In genomic region chr10:67636569-67636968, GRCm38 (mm10) we compare ENCODE assay signal across 8 mouse cellular contexts.
DNase-seq lines count a peak whose midpoint lies in the region; ATAC-seq and TF ChIP-seq lines count a peak whose summit lies in the region.

No protein-coding gene starts in this region.

- no peaks in the 10 kb centered on the region for H3K9me3 ChIP-seq in kidney, embryonic 15.5 days (replicated peaks)
- no peaks in the 10 kb centered on the region for H3K9me3 ChIP-seq in forebrain, embryonic 12.5 days
- no peaks in the 10 kb centered on the region for H3K9me3 ChIP-seq in intestine, embryonic 16.5 days (ENCODE audit: control insufficient read depth, low read length)

- no peak for DNase-seq in kidney, adult 11 months
- peak; percentile 68 for DNase-seq in lung, postnatal 36 days
- DNase-seq in spleen, adult 2 months (ENCODE audit: low read depth in 1 of 2, low spot score in 2 of 2), result peak; percentile 53 to 75
- no peak for DNase-seq in gastrocnemius, postnatal 4 days (ENCODE audit: low spot score in 2 of 2)
- no peak for DNase-seq in right cerebral cortex, postnatal 4 days

- H3K4me2 ChIP-seq in kidney, embryonic 15.5 days, result peak overlapping the region; percentile 60
- H3K4me2 ChIP-seq in forebrain, embryonic 12.5 days, result peak overlapping the region; percentile 43
- peak overlapping the region; percentile 27 for H3K4me2 ChIP-seq in intestine, embryonic 16.5 days (ENCODE audit: low read depth, low read length)

- no peaks in the 10 kb centered on the region for H3K36me3 ChIP-seq in kidney, embryonic 15.5 days
- H3K36me3 ChIP-seq in forebrain, embryonic 12.5 days (replicated peaks), result no peaks in the 10 kb centered on the region
- H3K36me3 ChIP-seq in intestine, embryonic 16.5 days (ENCODE audit: control insufficient read depth, insufficient read depth, low read length), result no peaks in the 10 kb centered on the region
- no peaks in the 10 kb centered on the region for H3K36me3 ChIP-seq in spleen, adult 2 months (ENCODE audit: control insufficient read depth, insufficient read depth, low read length)

- ATAC-seq in kidney, embryonic 15.5 days (replicated peaks; ENCODE audit: low FRiP score), result peak; percentile 67
- ATAC-seq in forebrain, embryonic 12.5 days (ENCODE audit: low FRiP score), result peak; percentile 69; the same call in 1 of the 2 replicates
- no peak for ATAC-seq in intestine, embryonic 16.5 days

- no peak overlapping the region for H3K9ac ChIP-seq in kidney, embryonic 15.5 days
- no peak overlapping the region for H3K9ac ChIP-seq in forebrain, embryonic 12.5 days
- H3K9ac ChIP-seq in intestine, embryonic 16.5 days (ENCODE audit: low read depth, low read length), result no peak overlapping the region

- 0 out of 2 replicates have a peak, but pooled peaks cover 3% of the 10 kb centered on the region for H3K27me3 ChIP-seq in kidney, embryonic 15.5 days
- H3K27me3 ChIP-seq in forebrain, embryonic 12.5 days, result 0 out of 2 replicates have a peak, but pooled peaks cover 3% of the 10 kb centered on the region
- H3K27me3 ChIP-seq in intestine, embryonic 16.5 days (replicated peaks; ENCODE audit: control insufficient read depth, insufficient read depth, low read length), result no peaks in the 10 kb centered on the region
- no peaks in the 10 kb centered on the region for H3K27me3 ChIP-seq in spleen, adult 2 months (ENCODE audit: control insufficient read depth, insufficient read depth, low read length)

- H3K4me1 ChIP-seq in kidney, embryonic 15.5 days, result peaks cover 17% of the 10 kb centered on the region
- peaks cover 8% of the 10 kb centered on the region for H3K4me1 ChIP-seq in forebrain, embryonic 12.5 days
- H3K4me1 ChIP-seq in intestine, embryonic 16.5 days (ENCODE audit: control insufficient read depth, insufficient read depth, low read length), result 0 out of 2 replicates have a peak, but pooled peaks cover 3% of the 10 kb centered on the region
- H3K4me1 ChIP-seq in spleen, adult 2 months (ENCODE audit: control insufficient read depth, insufficient read depth, insufficient read length), result peaks cover 11% of the 10 kb centered on the region; the same call in 1 of the 2 replicates

- TF ChIP-seq CTCF in spleen, adult 2 months (IDR thresholded peaks at IDR 0.05; ENCODE audit: extremely low read depth, insufficient read depth, insufficient read length, insufficient replicate concordance), result no peak

- H3K27ac ChIP-seq in kidney, embryonic 15.5 days, result no peak overlapping the region
- no peak overlapping the region for H3K27ac ChIP-seq in forebrain, embryonic 12.5 days
- H3K27ac ChIP-seq in intestine, embryonic 16.5 days (ENCODE audit: low read length), result no peak overlapping the region
- no peak overlapping the region for H3K27ac ChIP-seq in spleen, adult 2 months (ENCODE audit: insufficient read depth, low read length)

- WGBS in kidney, embryonic 15.5 days, result 2% methylated on average over 13 of the region's 13 CpGs
- WGBS in forebrain, embryonic 12.5 days, result 2% methylated on average over 13 of the region's 13 CpGs
- WGBS in intestine, embryonic 16.5 days, result 4% methylated on average over 13 of the region's 13 CpGs
- WGBS in spleen, adult 2 months, result 3% methylated on average over 13 of the region's 13 CpGs

- peak overlapping the region; percentile 28 for H3K4me3 ChIP-seq in kidney, embryonic 15.5 days (replicated peaks)
- H3K4me3 ChIP-seq in forebrain, embryonic 12.5 days (replicated peaks), result no peak overlapping the region
- peak overlapping the region; percentile 11; the same call in 1 of the 2 replicates for H3K4me3 ChIP-seq in intestine, embryonic 16.5 days (ENCODE audit: low read length)
- H3K4me3 ChIP-seq in spleen, adult 2 months (ENCODE audit: extremely low read depth, insufficient read depth, insufficient read length), result peak overlapping the region; percentile 44

- TF ChIP-seq POLR2A in spleen, adult 2 months (IDR thresholded peaks at IDR 0.05; ENCODE audit: low read depth, low read length), result no peak

Comparison
In these comparisons a context has a peak if more than half of its experiments do, and no peak if none do; other contexts are left out.
1. DNase-seq: peak in lung, postnatal 36 days (single experiment) and spleen, adult 2 months (2 of 2); none in kidney, adult 11 months (single experiment), gastrocnemius, postnatal 4 days (0 of 2) and right cerebral cortex, postnatal 4 days (single experiment).
2. Peak in every context shown above with its lines, with median percentiles within 50 percentile points of each other: H3K4me2 ChIP-seq.